Mouse (Mus musculus) heart, adult 8-10 months (tissue): Measurements from ENCODE around the gene Tmc5. TPM values are rescaled to one million over a fixed set of nuclear protein-coding genes. Genes with fewer than 3 reads are reported as not detected.

Experiments
- DNase-seq: peaks from one replicate; pipeline ENCODE4 v3.0.0; 2022; ENCODE audit warnings: low spot score
- total RNA-seq, 4 experiments: library from RNA; stranded (reverse); gene quantifications; 2 replicates each; pipeline ENCODE4 v1.2.4; 2022

Tmc5 gene
- total RNA-seq, 4 experiments from 2014 or later = 0.16 to 0.37 (median 0.22) TPM

GRCm38 (mm10) chr7:118610721-118611120, 13.6 kb downstream of the Tmc5 start:
- no peak for DNase-seq

GRCm38 (mm10) chr7:118611185-118611749, 14.2 kb downstream of the Tmc5 start:
- no peak for DNase-seq

GRCm38 (mm10) chr7:118611933-118612332, 14.8 kb downstream of the Tmc5 start:
- no peak for DNase-seq

GRCm38 (mm10) chr7:118614076-118614475, 17.0 kb downstream of the Tmc5 start:
- no peak for DNase-seq

- DNase-seq = no peak
Observed at GRCm38 (mm10) chr7:118618104-118618503, 21.0 kb downstream of the Tmc5 start.

GRCm38 (mm10) chr7:118620243-118620906, 23.3 kb downstream of the Tmc5 start:
- DNase-seq = no peak

GRCm38 (mm10) chr7:118621094-118621493, 24.0 kb downstream of the Tmc5 start:
- no peak for DNase-seq

- no peak for DNase-seq
Observed at GRCm38 (mm10) chr7:118627550-118628298, 30.6 kb downstream of the Tmc5 start.

- no peak for DNase-seq
Observed at GRCm38 (mm10) chr7:118633094-118633493, 36.0 kb downstream of the Tmc5 start.

- no peak for DNase-seq
Observed at GRCm38 (mm10) chr7:118633951-118634350, 36.9 kb downstream of the Tmc5 start.

- no peak for DNase-seq
Observed at GRCm38 (mm10) chr7:118637466-118637865, 40.4 kb downstream of the Tmc5 start.

- no peak for DNase-seq
Observed at GRCm38 (mm10) chr7:118646237-118646636, 49.1 kb downstream of the Tmc5 start.

- no peak for DNase-seq
Observed at GRCm38 (mm10) chr7:118649328-118649727, 52.2 kb downstream of the Tmc5 start.

- DNase-seq = no peak
Observed at GRCm38 (mm10) chr7:118650119-118650518, 53.0 kb downstream of the Tmc5 start.

- no peak for DNase-seq
Observed at GRCm38 (mm10) chr7:118650891-118651290, 53.8 kb downstream of the Tmc5 start.

GRCm38 (mm10) chr7:118652572-118653295, 55.6 kb downstream of the Tmc5 start:
- DNase-seq = no peak

- DNase-seq = no peak
Observed at GRCm38 (mm10) chr7:118656730-118657129, 59.6 kb downstream of the Tmc5 start.

- no peak for DNase-seq
Observed at GRCm38 (mm10) chr7:118667773-118668172, 70.7 kb downstream of the Tmc5 start.

GRCm38 (mm10) chr7:118670142-118670541, 73.0 kb downstream of the Tmc5 start:
- DNase-seq = no peak

GRCm38 (mm10) chr7:118676826-118677225, 79.7 kb downstream of the Tmc5 start:
- DNase-seq = peak; percentile 44

- DNase-seq = peak; percentile 54
Observed at GRCm38 (mm10) chr7:118688199-118688598, 91.1 kb downstream of the Tmc5 start.

GRCm38 (mm10) chr7:118689088-118689487, 92.0 kb downstream of the Tmc5 start:
- DNase-seq = no peak
